Mouse (Mus musculus): ENCODE measurements around the gene Gnpat.

Gnpat gene

GRCm38 (mm10) chr8:124935116-124935515 lies 72.3 kb downstream of the Gnpat start:
- intact Hi-C loops (cut with DNase I): no loop called here

DNA sequence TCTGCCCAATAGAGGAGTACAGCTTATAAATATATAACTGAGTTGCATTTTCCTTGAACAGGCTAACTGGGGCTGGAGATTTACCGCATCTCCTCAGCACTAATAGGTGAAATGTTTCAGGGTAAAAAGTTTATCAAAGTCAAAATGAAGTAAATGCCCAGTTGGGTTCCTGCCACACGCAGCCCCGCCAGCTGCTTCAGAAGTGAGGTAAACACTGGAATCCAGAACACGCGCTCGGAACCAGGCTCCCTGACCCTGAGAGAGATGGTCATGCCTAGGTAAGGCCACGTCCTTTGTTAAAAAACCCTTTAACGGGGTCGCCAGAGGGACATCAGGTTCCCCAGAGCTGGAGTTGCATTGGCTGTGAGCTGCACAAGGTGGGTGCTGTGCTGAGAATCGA lies 73.9 kb downstream of the Gnpat start:
- intact Hi-C loops (cut with DNase I): no loop called here

DNA sequence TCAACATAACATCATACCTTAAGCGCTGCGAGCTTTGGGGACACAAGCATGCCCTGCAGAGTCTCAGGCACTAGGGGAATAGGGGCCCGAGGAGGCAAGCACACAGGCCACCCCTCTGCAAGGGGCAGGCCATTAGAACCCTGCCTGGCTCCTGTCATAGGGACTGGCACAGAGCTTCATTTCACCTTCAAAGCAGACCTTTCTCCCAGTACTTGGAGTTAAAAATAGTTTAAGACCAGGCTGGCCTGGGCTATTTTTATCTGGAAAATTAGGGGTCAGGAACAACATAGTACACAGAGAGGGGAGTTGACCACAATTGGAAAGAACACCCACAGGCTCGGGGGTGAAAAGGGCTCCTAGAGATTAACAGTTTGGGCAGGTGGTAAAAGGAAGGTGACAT lies 74.5 kb downstream of the Gnpat start:
- intact Hi-C loops (cut with DNase I): no loop called here
